Mouse (Mus musculus): ENCODE measurements around the gene Dpp8.
"Not testable (repeated sequence)": the region's sequence is repeated elsewhere in the genome, so short reads cannot be mapped to it uniquely, and the experiment has no call there.

Dpp8 gene

DNA sequence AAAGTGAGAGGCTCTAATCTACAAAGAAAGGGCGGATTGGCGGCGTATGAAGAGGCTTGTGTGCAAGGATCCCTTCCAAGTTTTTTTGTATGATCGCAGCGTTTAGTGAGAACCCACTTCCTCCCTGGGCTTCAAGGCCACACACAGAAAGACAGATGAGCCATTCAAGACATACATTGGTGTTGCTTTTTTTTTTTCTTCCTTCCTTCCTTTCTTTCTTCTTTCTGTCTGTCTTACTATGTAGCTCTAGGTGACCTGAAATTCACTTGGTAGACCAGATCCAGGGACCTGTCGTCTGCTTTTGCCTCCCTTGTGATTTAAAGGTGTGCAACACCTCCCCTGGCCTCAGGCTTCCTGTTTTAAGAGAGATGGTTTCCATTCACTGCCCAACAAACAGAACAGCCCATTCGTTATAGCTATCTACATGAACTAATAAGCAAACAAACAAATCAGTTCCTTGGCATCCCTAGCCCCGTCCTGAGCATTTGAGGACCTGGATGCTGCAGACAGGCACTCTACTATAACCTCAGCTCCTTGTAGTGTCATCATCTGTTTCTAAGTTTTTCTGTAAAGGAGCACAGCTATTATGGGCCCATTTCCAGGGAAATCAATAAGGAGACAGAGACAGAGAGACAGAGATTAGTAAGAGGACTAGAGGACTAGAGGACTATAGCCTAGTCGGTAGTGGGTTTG lies 10.2 kb upstream of the Dpp8 start:
- no peak for DNase-seq (ENCODE audit: low read depth, low spot score)

DNA sequence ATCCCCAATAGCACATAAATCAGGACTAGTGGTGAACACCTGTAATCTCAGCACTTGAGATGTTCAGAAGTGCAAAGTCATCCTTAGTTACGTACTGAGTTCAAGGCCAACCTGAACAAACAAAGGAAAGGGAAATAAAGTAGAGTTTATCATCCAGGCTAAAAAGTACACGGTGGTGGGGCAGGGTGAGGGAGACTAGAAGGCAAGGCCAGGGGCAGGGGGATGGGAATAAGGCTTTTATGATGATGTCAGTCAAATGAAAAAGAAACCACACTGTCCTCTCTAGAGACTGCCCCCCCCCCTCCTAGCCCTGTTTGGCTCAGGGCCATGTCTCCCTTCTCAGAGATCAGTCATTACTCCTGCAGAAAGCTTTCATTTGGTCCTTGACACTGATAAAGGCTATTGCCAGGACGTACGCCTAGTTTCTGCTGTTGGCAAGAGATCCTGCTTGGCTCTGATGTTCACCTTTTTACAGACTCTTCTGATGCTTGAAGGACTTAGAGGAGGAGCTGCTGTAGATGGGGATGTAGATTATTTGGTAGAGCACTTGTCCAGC lies 9.6 kb upstream of the Dpp8 start:
- no peak for DNase-seq (ENCODE audit: low read depth, low spot score)

DNA sequence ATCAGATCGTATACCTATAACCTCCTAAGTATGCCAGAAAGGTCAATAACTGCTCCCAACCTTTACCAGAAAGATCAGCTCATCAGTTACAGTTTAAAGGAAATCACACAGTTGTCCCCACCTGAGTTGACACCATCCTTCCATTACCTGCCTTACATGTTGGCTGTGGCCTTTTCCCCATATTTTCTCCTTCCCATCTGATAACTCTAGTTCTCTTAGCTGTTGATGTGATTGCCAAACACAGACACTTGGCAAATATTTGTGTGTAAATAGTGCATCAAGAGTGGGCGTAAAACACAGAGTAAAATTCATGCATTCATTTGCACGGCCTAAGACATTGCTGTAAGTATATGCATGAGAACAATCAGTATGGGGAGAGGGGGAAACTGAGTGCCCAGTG lies 8.8 kb upstream of the Dpp8 start:
- no peak for DNase-seq (ENCODE audit: low read depth, low spot score)

DNA sequence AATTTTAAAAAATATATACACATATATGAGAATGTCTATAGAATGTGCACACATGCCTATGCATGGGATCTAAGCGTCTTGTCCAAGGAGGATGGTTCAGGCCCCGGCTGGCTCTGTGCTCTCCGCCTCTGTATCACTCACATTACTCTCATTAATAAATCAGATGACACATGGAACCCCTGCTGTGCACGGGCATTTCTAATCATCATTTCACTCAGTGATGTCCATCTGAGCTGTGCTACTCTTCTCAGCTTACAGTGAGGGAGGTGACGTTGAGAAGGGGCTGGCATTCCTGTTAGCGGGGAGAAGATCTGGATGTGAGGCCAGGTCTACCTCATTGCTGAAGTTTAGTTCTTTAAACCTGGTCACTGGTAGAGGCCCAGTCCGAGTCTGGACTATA lies 5.0 kb upstream of the Dpp8 start:
- no peak for DNase-seq (ENCODE audit: low read depth, low spot score)

DNA sequence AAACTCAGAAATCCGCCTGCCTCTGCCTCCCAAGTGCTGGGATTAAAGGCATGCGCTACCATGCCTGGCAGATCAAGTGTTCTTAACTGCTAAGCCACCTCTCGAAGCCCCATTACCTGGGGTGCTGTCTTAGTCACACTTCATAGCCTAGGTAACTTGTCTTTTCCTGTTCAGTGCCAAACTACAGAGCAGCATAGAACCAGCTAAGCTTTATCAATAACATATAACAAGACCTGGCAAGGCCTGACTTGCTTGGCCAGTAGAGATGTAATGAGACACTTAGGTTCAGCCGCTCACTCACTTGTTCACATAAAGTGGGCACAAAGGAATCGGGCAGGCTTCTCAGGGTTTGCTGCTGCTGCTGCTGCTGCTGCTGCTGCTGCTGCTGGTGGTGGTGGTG lies 3.9 kb upstream of the Dpp8 start:
- DNase-seq (ENCODE audit: low read depth, low spot score), result no peak

DNA sequence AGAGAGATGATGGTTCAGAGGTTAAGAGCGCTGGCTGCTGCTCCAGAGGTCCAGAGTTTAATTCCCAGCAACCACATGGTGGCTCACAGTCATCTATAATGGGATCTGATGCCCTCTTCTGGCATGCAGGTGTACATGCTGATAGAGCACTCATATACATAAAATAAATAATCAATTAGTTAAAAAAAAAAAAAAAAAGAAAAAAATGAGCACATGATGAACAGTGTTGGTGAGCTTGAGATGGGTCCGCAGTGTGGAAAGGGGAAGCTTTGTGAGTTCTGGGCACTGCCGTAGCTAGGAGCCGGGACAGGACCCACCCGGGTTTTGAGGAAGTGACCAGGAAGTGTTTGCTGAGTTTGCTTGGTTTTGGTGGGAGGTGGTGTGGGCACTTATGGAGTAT lies 859 bp upstream of the Dpp8 start:
- DNase-seq (ENCODE audit: low read depth, low spot score), result not testable (repeated sequence)

DNA sequence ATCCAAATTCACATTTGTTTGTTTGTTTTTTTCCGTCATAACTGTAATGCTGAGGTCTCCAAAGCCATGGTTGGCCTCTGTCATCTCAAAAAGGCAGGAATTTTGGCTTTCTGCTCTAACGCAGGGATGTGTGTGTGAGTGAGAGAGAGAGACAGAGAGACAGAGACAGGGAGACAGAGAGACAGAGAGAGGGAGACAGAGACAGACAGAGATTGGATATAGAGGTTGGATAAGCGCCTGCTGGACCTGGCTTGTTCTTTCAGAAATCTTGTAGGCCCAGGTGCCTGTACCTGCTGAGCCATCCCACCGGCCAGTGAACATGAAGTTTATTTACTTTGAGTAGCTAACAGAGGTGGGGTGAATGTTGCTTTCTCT lies 333 bp upstream of the Dpp8 start:
- no peak for DNase-seq (ENCODE audit: low read depth, low spot score)

DNA sequence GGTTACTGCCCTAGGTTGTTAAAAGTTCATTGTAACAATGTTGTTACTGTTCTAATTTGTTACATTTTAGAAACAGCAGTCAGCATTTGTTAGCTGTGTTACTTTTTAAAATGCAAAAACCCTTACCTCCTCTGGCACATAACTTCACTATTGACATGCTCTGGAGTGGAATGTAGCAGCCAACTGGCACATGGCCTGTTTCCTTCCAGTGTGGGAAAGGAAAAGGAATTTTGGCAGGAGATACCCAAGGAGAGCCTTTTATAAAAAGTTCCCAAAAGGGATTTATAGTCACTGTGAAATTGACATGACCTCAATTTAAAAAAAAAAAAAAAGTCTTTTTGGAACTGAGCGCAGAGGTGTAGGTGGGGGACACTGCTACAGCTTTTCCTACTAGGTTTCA lies 4.2 kb downstream of the Dpp8 start:
- DNase-seq (ENCODE audit: low read depth, low spot score), result no peak

DNA sequence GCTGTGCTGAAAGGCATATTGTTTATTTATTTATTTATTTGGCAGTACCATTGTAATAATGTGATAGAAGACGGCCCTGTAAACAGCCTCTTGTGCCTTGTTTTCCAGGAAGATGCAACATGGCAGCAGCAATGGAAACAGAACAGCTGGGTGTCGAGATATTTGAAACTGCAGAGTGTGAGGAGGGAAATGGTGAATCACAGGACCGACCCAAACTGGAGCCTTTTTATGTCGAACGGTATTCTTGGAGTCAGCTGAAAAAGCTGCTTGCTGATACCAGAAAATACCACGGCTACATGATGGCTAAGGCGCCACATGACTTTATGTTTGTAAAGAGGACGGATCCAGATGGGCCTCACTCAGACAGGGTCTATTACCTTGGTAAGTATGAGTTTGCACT lies 4.6 kb downstream of the Dpp8 start:
- DNase-seq (ENCODE audit: low read depth, low spot score), result no peak

DNA sequence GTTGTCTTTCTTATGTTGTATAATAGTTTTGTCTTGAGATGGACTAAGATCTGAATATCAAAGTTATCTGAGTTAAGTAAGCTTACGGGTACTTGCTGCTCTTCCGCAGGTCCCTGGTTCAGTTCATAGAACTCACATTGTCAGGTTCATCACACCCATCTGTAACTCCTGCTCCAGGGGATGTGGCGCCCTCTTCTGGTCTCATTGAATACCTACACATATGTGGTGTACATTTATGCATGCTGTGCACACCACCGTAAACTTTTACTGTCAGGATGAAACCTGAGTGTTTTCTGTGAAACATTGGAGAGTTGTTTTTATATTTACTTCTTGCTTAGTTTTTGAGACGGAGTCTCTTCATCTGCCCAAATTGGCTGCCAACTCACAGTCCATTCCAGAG lies 9.2 kb downstream of the Dpp8 start:
- DNase-seq (ENCODE audit: low read depth, low spot score), result no peak

DNA sequence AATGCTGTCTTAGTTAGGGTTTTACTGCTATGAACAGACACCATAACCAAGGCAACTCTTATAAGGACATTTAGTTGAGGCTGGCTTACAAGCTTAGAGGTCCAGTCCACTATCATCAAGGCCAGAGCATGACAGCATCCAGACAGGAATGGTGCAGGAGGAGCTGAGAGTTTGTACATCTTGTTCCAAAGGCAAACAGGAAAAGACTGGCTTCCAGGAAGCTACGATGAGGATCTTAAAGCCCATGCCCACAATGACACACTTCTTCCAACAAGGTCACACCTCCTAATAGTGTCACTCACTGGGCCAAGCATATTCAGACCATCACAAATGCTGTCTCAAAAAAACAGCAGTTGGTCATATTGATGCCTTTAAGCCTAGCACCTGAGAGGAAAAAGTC lies 14.8 kb downstream of the Dpp8 start:
- DNase-seq (ENCODE audit: low read depth, low spot score), result no peak

DNA sequence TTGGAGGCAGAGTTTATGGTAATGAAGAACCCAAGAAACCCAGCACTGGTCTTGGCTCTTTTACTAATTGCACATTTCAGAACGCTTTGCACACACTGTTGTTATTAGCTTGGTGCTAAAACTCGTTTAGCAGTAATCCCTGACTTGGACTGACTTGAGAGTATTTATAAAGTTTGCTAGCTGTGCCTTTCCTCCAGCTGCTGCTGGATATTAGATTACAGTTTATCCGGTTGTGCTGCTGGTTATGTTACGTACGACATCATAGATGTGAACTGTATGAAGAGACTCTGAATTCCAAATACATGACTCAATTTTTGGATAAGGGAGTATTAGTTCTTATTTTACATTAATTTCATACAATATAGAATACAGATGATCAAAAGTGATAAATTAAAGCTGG lies 17.2 kb downstream of the Dpp8 start:
- DNase-seq (ENCODE audit: low read depth, low spot score), result no peak

DNA sequence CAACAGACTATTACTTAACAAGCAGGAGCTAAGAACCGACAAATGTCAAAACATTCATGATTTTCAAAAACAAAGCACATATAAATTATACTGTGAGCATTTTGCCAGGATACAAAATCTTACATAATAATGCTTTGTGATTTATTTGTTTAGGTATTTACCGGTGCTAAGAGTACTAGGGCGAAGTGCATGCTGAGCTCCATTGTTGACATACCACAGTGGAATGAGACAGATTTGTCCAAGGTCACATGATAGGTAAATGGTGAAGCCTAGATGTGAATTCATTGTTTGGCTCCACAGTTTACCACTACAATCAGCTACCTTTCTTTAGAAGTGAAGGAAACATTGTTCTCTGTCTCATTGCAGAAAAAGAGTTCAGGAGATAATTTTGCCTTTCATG lies 18.8 kb downstream of the Dpp8 start:
- DNase-seq (ENCODE audit: low read depth, low spot score), result no peak

DNA sequence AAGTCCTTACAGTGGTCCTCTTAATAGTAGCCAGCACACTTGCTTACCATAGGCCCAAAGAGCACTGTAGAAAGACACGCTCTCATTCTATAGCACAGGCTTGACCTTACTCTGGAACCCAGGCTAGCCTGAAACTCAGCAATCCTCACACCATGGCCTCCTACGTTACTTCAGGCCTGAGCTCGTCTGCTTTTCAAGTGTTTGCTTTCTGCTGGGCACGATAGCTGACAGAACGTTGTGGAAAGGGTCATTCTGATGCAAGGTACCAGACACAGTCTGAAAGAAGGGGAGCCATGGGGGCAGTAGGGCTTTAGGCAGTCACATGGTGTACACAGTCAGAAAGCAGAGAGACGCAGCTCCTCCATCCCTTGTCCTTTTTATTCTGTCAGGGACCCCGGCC lies 32.0 kb downstream of the Dpp8 start:
- DNase-seq (ENCODE audit: low read depth, low spot score), result no peak

DNA sequence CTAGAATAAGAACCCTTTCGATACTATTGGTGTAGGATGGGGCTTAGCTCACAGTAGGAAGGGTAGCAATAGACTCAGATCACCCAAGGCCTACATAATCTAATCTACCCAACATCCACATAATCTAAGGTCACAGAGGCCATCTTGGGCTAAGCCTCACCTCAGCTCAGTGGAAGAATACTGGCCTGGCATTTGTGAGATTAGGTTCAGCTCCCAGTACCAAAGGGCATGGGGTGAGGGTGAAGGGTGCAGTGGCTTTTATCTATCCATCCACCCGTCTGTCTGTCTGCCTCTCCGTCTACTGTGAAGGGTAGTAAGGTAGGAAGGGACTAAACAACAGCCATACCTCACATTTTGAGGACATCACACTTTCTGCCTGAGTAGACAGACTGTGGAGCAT lies 38.4 kb downstream of the Dpp8 start:
- DNase-seq (ENCODE audit: low read depth, low spot score), result no peak

DNA sequence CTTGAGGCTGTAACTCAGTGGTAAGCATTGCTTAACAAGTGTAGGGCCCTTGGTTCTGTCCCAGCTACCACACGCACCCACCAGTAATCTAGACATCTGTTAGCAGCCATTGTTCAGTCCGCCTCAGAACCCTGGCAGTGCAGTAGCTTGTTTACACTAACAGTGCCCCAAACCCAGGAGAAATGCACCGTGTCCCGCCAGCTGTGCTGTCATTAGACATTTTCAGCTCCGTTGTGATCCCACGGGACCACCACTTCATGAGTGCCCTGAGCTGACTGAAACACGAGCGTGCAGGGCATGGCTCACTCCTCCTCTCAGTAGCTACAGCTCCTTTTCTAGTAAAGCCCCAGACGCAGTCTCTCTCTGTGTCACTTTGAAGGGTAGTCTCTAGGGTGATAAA lies 41.3 kb downstream of the Dpp8 start:
- no peak for DNase-seq (ENCODE audit: low read depth, low spot score)

DNA sequence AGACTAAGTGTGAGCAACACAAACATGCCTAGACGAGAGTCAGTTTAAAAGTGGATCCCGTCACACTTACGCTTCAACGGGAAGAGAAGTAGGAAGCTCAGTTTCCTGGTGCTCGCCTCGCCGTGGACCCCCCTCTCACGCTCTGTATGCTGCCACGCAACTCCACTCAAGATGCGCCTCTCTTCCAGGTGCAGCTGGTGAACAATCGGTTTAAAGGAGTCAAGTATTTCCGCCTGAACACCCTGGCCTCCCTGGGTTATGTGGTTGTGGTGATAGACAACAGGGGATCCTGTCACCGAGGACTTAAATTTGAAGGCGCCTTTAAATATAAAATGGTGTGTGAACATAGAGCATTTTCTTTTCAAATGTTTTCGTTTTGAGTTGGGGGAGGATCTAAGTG lies 42.0 kb downstream of the Dpp8 start:
- no peak for DNase-seq (ENCODE audit: low read depth, low spot score)

DNA sequence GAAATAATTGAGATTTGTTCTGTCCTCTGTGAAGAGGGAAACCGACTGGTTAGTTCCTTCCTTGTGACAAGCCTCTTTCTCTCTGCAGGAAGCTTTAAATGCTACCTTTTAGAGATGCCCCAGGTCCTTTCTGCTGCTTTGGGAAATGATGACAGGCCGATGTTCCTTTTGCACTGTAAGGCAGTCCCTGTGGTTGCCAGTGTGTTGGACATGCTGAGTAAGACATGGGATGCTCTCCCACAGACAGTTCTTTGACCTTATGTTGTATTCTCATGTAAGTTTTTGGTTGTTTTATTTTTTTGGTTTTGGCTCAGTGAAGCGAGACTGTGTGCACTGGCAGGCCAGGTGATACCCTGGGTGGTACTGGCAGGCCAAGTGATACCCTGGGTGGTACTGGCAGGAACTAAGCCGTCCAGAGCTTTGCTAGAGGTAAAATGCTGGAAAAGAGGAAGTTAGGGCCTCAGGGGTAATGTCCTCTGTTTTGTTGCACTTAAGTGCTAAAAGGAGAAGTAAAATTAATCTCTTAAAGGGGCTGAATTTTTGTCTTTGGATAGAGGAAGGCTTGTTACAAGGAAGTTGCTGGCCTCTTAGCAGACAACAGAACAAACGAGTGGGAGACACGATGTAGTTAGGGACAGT lies 42.8 kb downstream of the Dpp8 start:
- DNase-seq (ENCODE audit: low read depth, low spot score), result no peak

DNA sequence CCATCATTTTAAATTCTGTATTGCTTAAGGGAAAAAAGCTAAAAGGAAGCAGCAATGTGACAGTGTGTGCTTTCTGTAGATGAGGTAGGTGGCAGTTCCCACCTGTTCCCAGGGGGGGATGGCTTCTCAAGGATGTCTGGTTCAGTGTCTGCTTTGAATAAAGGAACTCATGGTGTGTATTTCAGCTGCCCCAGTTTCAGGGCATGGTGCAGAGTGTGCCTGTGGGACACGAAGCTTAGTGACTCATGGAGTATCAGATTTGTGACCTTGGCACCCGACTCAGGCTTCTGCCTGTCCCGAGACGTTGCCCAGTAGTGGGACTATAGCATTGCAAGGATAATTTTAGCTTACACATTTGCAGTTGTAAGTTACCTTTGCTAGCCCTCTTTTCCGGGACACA lies 45.3 kb downstream of the Dpp8 start:
- DNase-seq (ENCODE audit: low read depth, low spot score), result no peak

DNA sequence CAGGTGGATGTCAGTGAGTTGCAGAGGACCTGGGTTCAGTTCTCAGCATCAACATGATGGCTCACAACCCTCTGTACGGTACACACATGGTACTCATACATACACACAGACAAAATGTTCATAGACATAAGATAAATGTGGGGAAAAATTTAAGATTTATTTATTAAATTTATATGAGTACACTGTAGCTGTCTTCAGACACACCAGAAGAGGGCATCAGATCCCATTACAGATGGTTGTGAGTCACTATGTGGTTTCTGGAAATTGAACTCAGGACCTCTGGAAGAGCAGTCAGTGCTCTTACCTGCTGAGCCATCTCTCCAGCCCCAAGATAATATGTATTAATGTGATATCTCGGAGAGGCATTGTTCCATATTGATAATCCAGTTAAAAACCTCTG lies 47.9 kb downstream of the Dpp8 start:
- not testable (repeated sequence) for DNase-seq (ENCODE audit: low read depth, low spot score)

DNA sequence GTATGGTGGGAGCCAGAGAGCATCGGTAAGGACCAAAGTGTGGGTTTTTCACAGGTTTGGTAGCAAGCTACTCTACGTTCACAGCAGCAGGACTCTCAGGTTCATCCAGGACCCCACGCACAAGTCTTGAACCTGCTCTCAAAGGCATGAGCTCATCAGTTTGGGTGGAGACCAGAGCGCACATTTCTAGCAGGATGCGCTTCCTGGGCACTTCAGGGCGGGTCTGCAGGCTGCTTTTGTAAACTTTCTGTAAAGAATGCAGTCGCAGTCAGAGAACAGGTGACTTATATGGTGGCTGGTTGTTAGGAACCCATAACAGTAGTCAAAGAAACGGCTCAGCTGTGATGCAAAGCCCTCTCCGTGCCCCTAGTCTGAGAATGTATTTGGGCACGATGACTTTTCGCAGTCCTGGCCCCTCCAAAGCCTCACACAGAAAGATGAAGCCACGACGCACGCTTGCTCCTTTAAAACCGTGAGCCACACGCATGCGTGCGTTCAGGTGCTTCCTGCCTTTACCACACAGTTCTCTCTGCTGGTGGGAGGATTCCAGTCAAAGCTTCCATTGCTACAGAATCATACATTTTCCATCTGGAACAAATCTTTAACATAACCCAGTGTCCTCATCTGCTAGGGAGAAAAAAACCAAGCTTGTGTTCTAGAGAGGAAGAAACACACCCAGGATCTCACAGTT lies 51.0 kb downstream of the Dpp8 start:
- DNase-seq (ENCODE audit: low read depth, low spot score), result no peak

DNA sequence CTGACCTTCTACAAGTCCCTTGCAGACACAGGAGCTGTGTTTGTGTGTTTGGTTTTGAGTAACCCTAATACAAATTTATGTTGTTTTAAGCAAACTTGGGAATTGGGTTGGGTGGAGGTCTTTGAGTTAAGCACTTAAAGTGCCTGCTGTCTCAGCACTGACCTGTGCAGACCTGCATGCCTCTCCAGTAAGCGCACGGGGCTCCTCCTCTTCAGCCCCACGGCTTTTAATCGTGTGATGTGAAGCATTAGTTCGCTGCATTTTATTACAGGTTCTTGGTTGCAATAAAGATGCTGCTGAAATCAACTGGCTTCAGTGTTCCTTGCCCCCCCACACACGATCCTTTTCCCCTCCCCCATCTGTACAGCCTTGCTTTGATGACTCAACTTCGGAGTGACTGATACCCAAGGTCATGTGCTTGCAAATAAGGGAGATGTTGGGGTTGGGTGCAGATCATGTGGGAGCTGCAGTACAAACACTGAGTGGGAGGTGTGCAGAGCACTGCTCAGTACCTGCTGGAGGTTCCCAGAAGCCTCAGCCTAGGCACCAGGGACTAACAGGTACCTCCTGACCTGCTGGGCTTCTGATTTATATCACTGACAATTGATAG lies 52.1 kb downstream of the Dpp8 start:
- DNase-seq (ENCODE audit: low read depth, low spot score), result no peak

DNA sequence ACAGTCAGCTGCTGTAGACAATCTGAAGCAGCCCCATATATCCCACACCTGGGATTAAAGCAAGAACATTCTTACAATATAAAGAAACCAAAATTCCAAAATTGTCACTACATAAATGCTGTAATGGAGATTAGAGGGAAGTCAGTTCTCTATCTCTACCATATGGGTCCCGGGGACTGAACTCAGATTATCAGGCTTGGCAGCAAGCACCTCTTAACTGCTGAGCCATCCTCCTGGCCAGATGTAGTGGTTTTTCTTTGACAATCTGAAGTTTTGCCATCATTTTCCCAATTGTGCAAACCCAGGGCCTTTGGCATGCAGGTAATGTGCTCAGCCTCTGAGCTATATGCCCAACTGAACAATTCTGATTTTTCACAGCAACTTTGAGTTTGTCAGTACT lies 53.1 kb downstream of the Dpp8 start:
- DNase-seq (ENCODE audit: low read depth, low spot score), result no peak
